Mouse (Mus musculus) adrenal gland, adult (tissue): ENCODE measurements at regions not wholly inside any gene's neighbourhood (a gene's known extent, or its start where the extent isn't known, plus 50 kb on each side); places are given as distances from the start of the nearest gene placed in this dataset.

Experiments
- DNase-seq, 2 experiments: peaks; one replicate each; pipeline ENCODE4 v3.0.0; 2022 to 2023; ENCODE audit warnings: low spot score in 1 of 2; ENCODE audit not compliant: inconsistent age in 2 of 2

- DNase-seq = no peak
These were observed 261.0 kb upstream of the Sp4 start for GRCm38 (mm10) chr12:118562226-118562625.

- no peak for DNase-seq
These were observed 247.8 kb upstream of the Sp4 start for GRCm38 (mm10) chr12:118549071-118549470.

- no peak for DNase-seq
These were observed 239.1 kb upstream of the Sp4 start for GRCm38 (mm10) chr12:118540336-118540735.

- no peak for DNase-seq
These were observed 229.3 kb upstream of the Sp4 start for GRCm38 (mm10) chr12:118530514-118530913.

GRCm38 (mm10) chr12:118529428-118530361 is 228.5 kb upstream of the Sp4 start:
- no peak for DNase-seq

GRCm38 (mm10) chr12:118521770-118522169 is 220.5 kb upstream of the Sp4 start:
- DNase-seq = no peak

- no peak for DNase-seq
These were observed 220.1 kb upstream of the Sp4 start for GRCm38 (mm10) chr12:118521329-118521728.

- no peak for DNase-seq
These were observed 218.6 kb upstream of the Sp4 start for GRCm38 (mm10) chr12:118519801-118520327.

GRCm38 (mm10) chr12:118510989-118511388 is 209.7 kb upstream of the Sp4 start:
- no peak for DNase-seq

GRCm38 (mm10) chr12:118508972-118509917 is 208.0 kb upstream of the Sp4 start:
- DNase-seq = no peak

- DNase-seq = no peak
These were observed 199.2 kb upstream of the Sp4 start for GRCm38 (mm10) chr12:118500392-118500791.

GRCm38 (mm10) chr12:118488038-118488437 is 186.8 kb upstream of the Sp4 start:
- no peak for DNase-seq

- no peak for DNase-seq
These were observed 185.2 kb upstream of the Sp4 start for GRCm38 (mm10) chr12:118486434-118486833.

- DNase-seq = no peak
These were observed 180.1 kb upstream of the Sp4 start for GRCm38 (mm10) chr12:118481347-118481746.

- no peak for DNase-seq
These were observed 173.5 kb upstream of the Sp4 start for GRCm38 (mm10) chr12:118474732-118475131.

GRCm38 (mm10) chr12:118466837-118467236 is 165.6 kb upstream of the Sp4 start:
- DNase-seq = no peak

GRCm38 (mm10) chr12:118457493-118458408 is 156.5 kb upstream of the Sp4 start:
- DNase-seq = peak; percentile 14 to 80

- DNase-seq = no peak
These were observed 154.4 kb upstream of the Sp4 start for GRCm38 (mm10) chr12:118455609-118456008.

- no peak for DNase-seq
These were observed 138.4 kb upstream of the Sp4 start for GRCm38 (mm10) chr12:118439626-118440025.

- peak in 1 of 2 experiments; percentile 21 for DNase-seq
These were observed 137.6 kb upstream of the Sp4 start for GRCm38 (mm10) chr12:118438882-118439281.
